22 mouse cellular contexts compared by ENCODE assay signal in genomic region chr1:61685221-61685814, GRCm38 (mm10). TPM values are rescaled to one million over a fixed set of nuclear protein-coding genes. Genes with fewer than 3 reads are reported as not detected.
A peak's percentile ranks its signal among the peaks of the same experiment; 100 is the strongest.
DNase-seq lines count a peak whose midpoint lies in the region; ATAC-seq and TF ChIP-seq lines count a peak whose summit lies in the region.
"Had no signal": no experiment of that assay in that cellular context is flagged by ENCODE, and none has a peak within 500 bp of the region (broad histone marks: within the 10 kb centered on the region; RNA-seq: fewer than 3 reads in every experiment).

No protein-coding gene starts in this region.

- H3K36me3 ChIP-seq in hindbrain, embryonic 11.5 days (ENCODE audit: control insufficient read depth, insufficient read depth, low read length) = no peaks in the 10 kb centered on the region
- no peaks in the 10 kb centered on the region for H3K36me3 ChIP-seq in hindbrain, postnatal 0 days (ENCODE audit: insufficient read depth, low read length)
- no peaks in the 10 kb centered on the region for H3K36me3 ChIP-seq in embryonic facial prominence, embryonic 11.5 days (replicated peaks; ENCODE audit: control insufficient read depth, insufficient read depth, low read depth, low read length)
- H3K36me3 ChIP-seq in forebrain, postnatal 0 days (ENCODE audit: insufficient read depth) = no peaks in the 10 kb centered on the region
- H3K36me3 ChIP-seq: embryonic facial prominence, embryonic 15.5 days; G1E; heart, embryonic 12.5 days; limb, embryonic 10.5 days had no signal

- ATAC-seq in hindbrain, embryonic 11.5 days (ENCODE audit: low FRiP score) = peak; percentile 76; the same call in 1 of the 2 replicates
- ATAC-seq in hindbrain, postnatal 0 days = no peak
- no peak for ATAC-seq in embryonic facial prominence, embryonic 11.5 days (replicated peaks; ENCODE audit: insufficient number of reproducible peaks, low FRiP score, low TSS enrichment, low read depth)
- no peak for ATAC-seq in forebrain, postnatal 0 days
- ATAC-seq in activated CD4-positive, CD25-positive, alpha-beta regulatory T cell, adult 4 months = no peak
- ATAC-seq: intestine, postnatal 0 days had no signal

- H3K4me2 ChIP-seq in hindbrain, embryonic 11.5 days (replicated peaks; ENCODE audit: low read depth, low read length) = no peak overlapping the region
- H3K4me2 ChIP-seq in hindbrain, postnatal 0 days (ENCODE audit: low read depth, low read length) = no peak overlapping the region
- H3K4me2 ChIP-seq in embryonic facial prominence, embryonic 11.5 days (ENCODE audit: low read depth, low read length) = no peak overlapping the region
- no peak overlapping the region for H3K4me2 ChIP-seq in forebrain, postnatal 0 days (ENCODE audit: low read depth)
- H3K4me2 ChIP-seq: embryonic facial prominence, embryonic 15.5 days; heart, embryonic 12.5 days; hindbrain, embryonic 14.5 days had no signal

- no peak for TF ChIP-seq POLR2A in brain, embryonic 14.5 days (IDR thresholded peaks at IDR 0.05; ENCODE audit: borderline replicate concordance, extremely low read depth, insufficient read depth, insufficient read length, poor library complexity, severe bottlenecking)

- no peak overlapping the region for H3K9ac ChIP-seq in hindbrain, embryonic 11.5 days (ENCODE audit: low read depth, low read length)
- no peak overlapping the region for H3K9ac ChIP-seq in hindbrain, postnatal 0 days (replicated peaks; ENCODE audit: low read length)
- no peak overlapping the region for H3K9ac ChIP-seq in embryonic facial prominence, embryonic 11.5 days (replicated peaks; ENCODE audit: low read length)
- no peak overlapping the region for H3K9ac ChIP-seq in forebrain, postnatal 0 days
- H3K9ac ChIP-seq: embryonic facial prominence, embryonic 15.5 days; heart, embryonic 12.5 days; hindbrain, embryonic 14.5 days had no signal

- no peak for TF ChIP-seq CTCF in hindbrain, postnatal 0 days (IDR thresholded peaks at IDR 0.05; ENCODE audit: low read depth)
- no peak for TF ChIP-seq CTCF in brain, embryonic 14.5 days (IDR thresholded peaks at IDR 0.05; ENCODE audit: borderline replicate concordance, extremely low read depth, insufficient read depth, insufficient read length)
- no peak for TF ChIP-seq CTCF in forebrain, postnatal 0 days (IDR thresholded peaks at IDR 0.05; ENCODE audit: low read depth)

- 19% methylated on average over 8 of the region's 8 CpGs for WGBS in hindbrain, embryonic 11.5 days
- 18% methylated on average over 8 of the region's 8 CpGs for WGBS in hindbrain, postnatal 0 days
- 39% methylated on average over 8 of the region's 8 CpGs for WGBS in embryonic facial prominence, embryonic 11.5 days
- 16% methylated on average over 8 of the region's 8 CpGs for WGBS in forebrain, postnatal 0 days

- H3K27me3 ChIP-seq in hindbrain, embryonic 11.5 days (ENCODE audit: control insufficient read depth, insufficient read depth, low read length) = no peaks in the 10 kb centered on the region
- H3K27me3 ChIP-seq in hindbrain, postnatal 0 days (ENCODE audit: insufficient read depth, low read length) = no peaks in the 10 kb centered on the region
- H3K27me3 ChIP-seq in embryonic facial prominence, embryonic 11.5 days (ENCODE audit: control insufficient read depth, insufficient read depth, low read length) = no peaks in the 10 kb centered on the region
- no peaks in the 10 kb centered on the region for H3K27me3 ChIP-seq in forebrain, postnatal 0 days (ENCODE audit: insufficient read depth, low read length)
- H3K27me3 ChIP-seq: embryonic facial prominence, embryonic 15.5 days; heart, embryonic 12.5 days; megakaryocyte, embryonic 14.5 days had no signal

- H3K27ac ChIP-seq in hindbrain, embryonic 11.5 days (ENCODE audit: low read depth, low read length) = no peak overlapping the region
- H3K27ac ChIP-seq in hindbrain, postnatal 0 days = no peak overlapping the region
- no peak overlapping the region for H3K27ac ChIP-seq in embryonic facial prominence, embryonic 11.5 days (replicated peaks; ENCODE audit: low read depth, low read length)
- no peak overlapping the region for H3K27ac ChIP-seq in forebrain, postnatal 0 days (ENCODE audit: low read depth, low read length)
- H3K27ac ChIP-seq: embryonic facial prominence, embryonic 15.5 days; gastrocnemius, adult 2 months; hindbrain, embryonic 14.5 days; limb, embryonic 10.5 days had no signal

- H3K4me3 ChIP-seq in hindbrain, embryonic 11.5 days (ENCODE audit: low read depth, low read length) = no peak overlapping the region
- no peak overlapping the region for H3K4me3 ChIP-seq in hindbrain, postnatal 0 days (ENCODE audit: low read length)
- H3K4me3 ChIP-seq in embryonic facial prominence, embryonic 11.5 days (ENCODE audit: low read depth, low read length) = no peak overlapping the region
- no peak overlapping the region for H3K4me3 ChIP-seq in forebrain, postnatal 0 days (ENCODE audit: low read depth, low read length)
- H3K4me3 ChIP-seq: embryonic facial prominence, embryonic 15.5 days; gastrocnemius, adult 2 months; heart, embryonic 12.5 days; limb, embryonic 10.5 days; megakaryocyte, embryonic 14.5 days had no signal

- no peaks in the 10 kb centered on the region; the same call in 1 of the 2 replicates for H3K4me1 ChIP-seq in hindbrain, embryonic 11.5 days (replicated peaks; ENCODE audit: control insufficient read depth, insufficient read depth, low read length)
- no peaks in the 10 kb centered on the region for H3K4me1 ChIP-seq in hindbrain, postnatal 0 days (ENCODE audit: insufficient read depth, low read length)
- no peaks in the 10 kb centered on the region for H3K4me1 ChIP-seq in embryonic facial prominence, embryonic 11.5 days (ENCODE audit: control insufficient read depth, insufficient read depth, low read length)
- H3K4me1 ChIP-seq in forebrain, postnatal 0 days (ENCODE audit: insufficient read depth) = no peaks in the 10 kb centered on the region
- H3K4me1 ChIP-seq: embryonic facial prominence, embryonic 15.5 days had no signal

- no peaks in the 10 kb centered on the region for H3K9me3 ChIP-seq in hindbrain, embryonic 11.5 days (ENCODE audit: control insufficient read depth, low read length)
- no peaks in the 10 kb centered on the region for H3K9me3 ChIP-seq in hindbrain, postnatal 0 days (ENCODE audit: low read length)
- no peaks in the 10 kb centered on the region for H3K9me3 ChIP-seq in embryonic facial prominence, embryonic 11.5 days (replicated peaks; ENCODE audit: control insufficient read depth, low read length)
- no peaks in the 10 kb centered on the region for H3K9me3 ChIP-seq in forebrain, postnatal 0 days (ENCODE audit: low read length)
- H3K9me3 ChIP-seq: embryonic facial prominence, embryonic 15.5 days; G1E; heart, embryonic 12.5 days; limb, embryonic 10.5 days; megakaryocyte, embryonic 14.5 days had no signal

- peak; percentile 64 for DNase-seq in hindbrain, embryonic 11.5 days (ENCODE audit: low spot score)
- DNase-seq in hindbrain, postnatal 0 days (ENCODE audit: low spot score) = no peak
- DNase-seq in brain, embryonic 14.5 days (ENCODE audit: low read depth) = peak; percentile 82
- peak; percentile 33 for DNase-seq in embryonic facial prominence, embryonic 11.5 days (ENCODE audit: low spot score)
- DNase-seq in forebrain, postnatal 0 days = peak; percentile 27
- no peak for DNase-seq in left cerebral cortex, adult 11 months (ENCODE audit: low spot score)
- no peak for DNase-seq in left cerebral cortex, adult 8-10 months (ENCODE audit: low spot score in 2 of 2)
- DNase-seq: cerebellum, adult 2 months; cerebellum, postnatal 36 days; gastrocnemius, adult 2 months; heart, adult 11 months; heart, postnatal 14 days; lung, adult 18-20 months; thymus, postnatal 25 days had no signal

RNA-seq across cellular contexts. Expression of gene Pard3b, which starts 46.7 kb away (rescaled TPM):
- 11.5 and 16.8 TPM in 2 replicates for polyA plus RNA-seq in hindbrain, embryonic 11.5 days (2014; fragmentation: Nextera tagmentation; extraction: Ambion mirVana)
- total RNA-seq in hindbrain, postnatal 0 days (2014; rRNA removed) = 5.6 and 6.5 TPM in 2 replicates
- polyA plus RNA-seq in hindbrain, postnatal 0 days (2015; fragmentation: Nextera tagmentation; extraction: Ambion mirVana) = 9.2 and 9.6 TPM in 2 replicates
- polyA plus RNA-seq in brain, embryonic 14.5 days (2012; rRNA removed) = 2.1 and 3.8 TPM in 2 replicates
- 7.7 and 10.2 TPM in 2 replicates for polyA plus RNA-seq in embryonic facial prominence, embryonic 11.5 days (2014; fragmentation: Nextera tagmentation; extraction: Ambion mirVana)
- 3.0 and 4.4 TPM in 2 replicates for total RNA-seq in forebrain, postnatal 0 days (2014; rRNA removed)
- 3.1 and 6.1 TPM in 2 replicates for polyA plus RNA-seq in forebrain, postnatal 0 days (2015; fragmentation: Nextera tagmentation; extraction: Ambion mirVana)
- not detected for polyA plus RNA-seq in activated CD4-positive, CD25-positive, alpha-beta regulatory T cell, adult 4 months (2017; shearing (Covaris generic))
- 1 to 10 TPM; 3.3 to 5.3 (median 4.4) TPM for total RNA-seq in left cerebral cortex, adult 8-10 months (2022)
- polyA plus RNA-seq: G1E had no signal

Comparison
In these comparisons a context has a peak if more than half of its experiments do, and no peak if none do; other contexts are left out.
1. DNase-seq: peak in hindbrain, embryonic 11.5 days (single experiment), brain, embryonic 14.5 days (single experiment), embryonic facial prominence, embryonic 11.5 days (single experiment) and forebrain, postnatal 0 days (single experiment); none in hindbrain, postnatal 0 days (single experiment), left cerebral cortex, adult 11 months (single experiment) and left cerebral cortex, adult 8-10 months (0 of 2).